Mouse (Mus musculus): Measurements from ENCODE around the gene Tle3. TPM values are rescaled to one million over a fixed set of nuclear protein-coding genes. Genes with fewer than 3 reads are reported as not detected.

Gene Tle3
- polyA plus RNA-seq, 1 experiment from 2014 or later, result 6.4 TPM

- H3K4me3 ChIP-seq (ENCODE audit: control insufficient read depth in 1 of 2, insufficient read depth in 1 of 2, low read depth in 1 of 2, low read length in 2 of 2), result no peak overlapping the region
- no peak for ATAC-seq (ENCODE audit: insufficient number of reproducible peaks, insufficient read depth, low FRiP score, low read depth)
- H3K9ac ChIP-seq (ENCODE audit: low read length), result no peak overlapping the region
- 92% methylated on average over 9 of the region's 9 CpGs for WGBS
- H3K36me3 ChIP-seq (ENCODE audit: control insufficient read depth, insufficient read depth, low read length), result peaks cover 51% of the 10 kb centered on the region
- peaks cover 0 to 6% of the 10 kb centered on the region in 2 experiments; a peak in 2 of 4 replicates for H3K4me1 ChIP-seq (ENCODE audit: control insufficient read depth in 2 of 2, insufficient read depth in 2 of 2, low read length in 2 of 2)
- H3K27ac ChIP-seq (replicated peaks in 1 of 2; ENCODE audit: control insufficient read depth in 1 of 2, insufficient read depth in 1 of 2, low read depth in 2 of 2, low read length in 2 of 2), result no peak overlapping the region
- H3K9me3 ChIP-seq (ENCODE audit: control insufficient read depth, low read length), result no peaks in the 10 kb centered on the region
- peaks cover 97% of the 10 kb centered on the region for H3K27me3 ChIP-seq (ENCODE audit: control insufficient read depth, insufficient read depth, low read length)
- no peak overlapping the region for H3K4me2 ChIP-seq (ENCODE audit: low read length)
Measured at GRCm38 (mm10) chr9:61398160-61398559, 26.0 kb downstream of the Tle3 start.

- Histone ChIP-seq H3K36me3 (ENCODE audit: control insufficient read depth, insufficient read depth, low read length) (peaks cover 39% of the 10 kb centered on the region), H3K27ac (replicated peaks in 1 of 2; ENCODE audit: control insufficient read depth in 1 of 2, insufficient read depth in 1 of 2, low read depth in 2 of 2, low read length in 2 of 2) (no peak overlapping the region), H3K27me3 (ENCODE audit: control insufficient read depth, insufficient read depth, low read length) (peaks cover 93% of the 10 kb centered on the region), H3K9me3 (ENCODE audit: control insufficient read depth, low read length) (no peaks in the 10 kb centered on the region), H3K4me3 (ENCODE audit: control insufficient read depth in 1 of 2, insufficient read depth in 1 of 2, low read depth in 1 of 2, low read length in 2 of 2) (no peak overlapping the region), H3K4me2 (ENCODE audit: low read length) (no peak overlapping the region), H3K9ac (ENCODE audit: low read length) (no peak overlapping the region), H3K4me1 (ENCODE audit: control insufficient read depth in 2 of 2, insufficient read depth in 2 of 2, low read length in 2 of 2) (peaks cover 6 to 15% of the 10 kb centered on the region in 2 experiments; a peak in 3 of 4 replicates)
- no peak for ATAC-seq (ENCODE audit: insufficient number of reproducible peaks, insufficient read depth, low FRiP score, low read depth)
- WGBS, result 94% methylated on average over 7 of the region's 7 CpGs
Measured at GRCm38 (mm10) chr9:61400132-61400531, 28.0 kb downstream of the Tle3 start.

GRCm38 (mm10) chr9:61401664-61402063 lies 29.5 kb downstream of the Tle3 start:
- Histone ChIP-seq H3K4me1 (ENCODE audit: control insufficient read depth in 2 of 2, insufficient read depth in 2 of 2, low read length in 2 of 2) (peaks cover 6 to 15% of the 10 kb centered on the region in 2 experiments; a peak in 3 of 4 replicates), H3K9ac (ENCODE audit: low read length) (no peak overlapping the region), H3K36me3 (ENCODE audit: control insufficient read depth, insufficient read depth, low read length) (peaks cover 34% of the 10 kb centered on the region), H3K4me3 (ENCODE audit: control insufficient read depth in 1 of 2, insufficient read depth in 1 of 2, low read depth in 1 of 2, low read length in 2 of 2) (no peak overlapping the region), H3K27ac (replicated peaks in 1 of 2; ENCODE audit: control insufficient read depth in 1 of 2, insufficient read depth in 1 of 2, low read depth in 2 of 2, low read length in 2 of 2) (no peak overlapping the region), H3K9me3 (ENCODE audit: control insufficient read depth, low read length) (no peaks in the 10 kb centered on the region), H3K4me2 (ENCODE audit: low read length) (no peak overlapping the region), H3K27me3 (ENCODE audit: control insufficient read depth, insufficient read depth, low read length) (peaks cover 90% of the 10 kb centered on the region)
- 70% methylated on average over 9 of the region's 9 CpGs for WGBS
- no peak for ATAC-seq (ENCODE audit: insufficient number of reproducible peaks, insufficient read depth, low FRiP score, low read depth)

GRCm38 (mm10) chr9:61402268-61402667 lies 30.1 kb downstream of the Tle3 start:
- Histone ChIP-seq H3K4me2 (ENCODE audit: low read length) (no peak overlapping the region), H3K36me3 (ENCODE audit: control insufficient read depth, insufficient read depth, low read length) (peaks cover 40% of the 10 kb centered on the region), H3K9me3 (ENCODE audit: control insufficient read depth, low read length) (no peaks in the 10 kb centered on the region), H3K4me1 (ENCODE audit: control insufficient read depth in 2 of 2, insufficient read depth in 2 of 2, low read length in 2 of 2) (peaks cover 6 to 15% of the 10 kb centered on the region in 2 experiments; a peak in 3 of 4 replicates), H3K9ac (ENCODE audit: low read length) (no peak overlapping the region), H3K27ac (replicated peaks in 1 of 2; ENCODE audit: control insufficient read depth in 1 of 2, insufficient read depth in 1 of 2, low read depth in 2 of 2, low read length in 2 of 2) (no peak overlapping the region), H3K27me3 (ENCODE audit: control insufficient read depth, insufficient read depth, low read length) (peaks cover 91% of the 10 kb centered on the region), H3K4me3 (ENCODE audit: control insufficient read depth in 1 of 2, insufficient read depth in 1 of 2, low read depth in 1 of 2, low read length in 2 of 2) (no peak overlapping the region)
- no peak for ATAC-seq (ENCODE audit: insufficient number of reproducible peaks, insufficient read depth, low FRiP score, low read depth)
- 80% methylated on average over 4 of the region's 4 CpGs for WGBS

GRCm38 (mm10) chr9:61402716-61403115 lies 30.6 kb downstream of the Tle3 start:
- 83% methylated on average over 5 of the region's 5 CpGs for WGBS
- no peak overlapping the region for H3K4me2 ChIP-seq (ENCODE audit: low read length)
- peaks cover 90% of the 10 kb centered on the region for H3K27me3 ChIP-seq (ENCODE audit: control insufficient read depth, insufficient read depth, low read length)
- ATAC-seq (ENCODE audit: insufficient number of reproducible peaks, insufficient read depth, low FRiP score, low read depth), result no peak
- H3K27ac ChIP-seq (replicated peaks in 1 of 2; ENCODE audit: control insufficient read depth in 1 of 2, insufficient read depth in 1 of 2, low read depth in 2 of 2, low read length in 2 of 2), result no peak overlapping the region
- H3K36me3 ChIP-seq (ENCODE audit: control insufficient read depth, insufficient read depth, low read length), result peaks cover 45% of the 10 kb centered on the region
- H3K9ac ChIP-seq (ENCODE audit: low read length), result no peak overlapping the region
- no peaks in the 10 kb centered on the region for H3K9me3 ChIP-seq (ENCODE audit: control insufficient read depth, low read length)
- H3K4me1 ChIP-seq (ENCODE audit: control insufficient read depth in 2 of 2, insufficient read depth in 2 of 2, low read length in 2 of 2), result peaks cover 6 to 15% of the 10 kb centered on the region in 2 experiments; a peak in 3 of 4 replicates
- H3K4me3 ChIP-seq (ENCODE audit: control insufficient read depth in 1 of 2, insufficient read depth in 1 of 2, low read depth in 1 of 2, low read length in 2 of 2), result no peak overlapping the region

GRCm38 (mm10) chr9:61403866-61404614 lies 31.9 kb downstream of the Tle3 start:
- ATAC-seq (ENCODE audit: insufficient number of reproducible peaks, insufficient read depth, low FRiP score, low read depth), result no peak
- H3K36me3 ChIP-seq (ENCODE audit: control insufficient read depth, insufficient read depth, low read length), result peaks cover 49% of the 10 kb centered on the region
- WGBS, result 72% methylated on average over 16 of the region's 16 CpGs
- peaks cover 85% of the 10 kb centered on the region for H3K27me3 ChIP-seq (ENCODE audit: control insufficient read depth, insufficient read depth, low read length)
- no peak overlapping the region for H3K4me2 ChIP-seq (ENCODE audit: low read length)
- H3K9ac ChIP-seq (ENCODE audit: low read length), result no peak overlapping the region
- peaks cover 6 to 15% of the 10 kb centered on the region in 2 experiments; a peak in 3 of 4 replicates for H3K4me1 ChIP-seq (ENCODE audit: control insufficient read depth in 2 of 2, insufficient read depth in 2 of 2, low read length in 2 of 2)
- no peaks in the 10 kb centered on the region for H3K9me3 ChIP-seq (ENCODE audit: control insufficient read depth, low read length)
- H3K4me3 ChIP-seq (ENCODE audit: control insufficient read depth in 1 of 2, insufficient read depth in 1 of 2, low read depth in 1 of 2, low read length in 2 of 2), result no peak overlapping the region
- H3K27ac ChIP-seq (replicated peaks in 1 of 2; ENCODE audit: control insufficient read depth in 1 of 2, insufficient read depth in 1 of 2, low read depth in 2 of 2, low read length in 2 of 2), result no peak overlapping the region

- H3K4me1 ChIP-seq (ENCODE audit: control insufficient read depth in 2 of 2, insufficient read depth in 2 of 2, low read length in 2 of 2), result peaks cover 6 to 15% of the 10 kb centered on the region in 2 experiments; a peak in 3 of 4 replicates
- ATAC-seq (ENCODE audit: insufficient number of reproducible peaks, insufficient read depth, low FRiP score, low read depth), result no peak
- H3K27ac ChIP-seq (replicated peaks in 1 of 2; ENCODE audit: control insufficient read depth in 1 of 2, insufficient read depth in 1 of 2, low read depth in 2 of 2, low read length in 2 of 2), result no peak overlapping the region
- no peaks in the 10 kb centered on the region for H3K9me3 ChIP-seq (ENCODE audit: control insufficient read depth, low read length)
- H3K4me3 ChIP-seq (ENCODE audit: control insufficient read depth in 1 of 2, insufficient read depth in 1 of 2, low read depth in 1 of 2, low read length in 2 of 2), result no peak overlapping the region
- H3K36me3 ChIP-seq (ENCODE audit: control insufficient read depth, insufficient read depth, low read length), result peaks cover 49% of the 10 kb centered on the region
- peaks cover 81% of the 10 kb centered on the region for H3K27me3 ChIP-seq (ENCODE audit: control insufficient read depth, insufficient read depth, low read length)
- 63% methylated on average over 3 of the region's 3 CpGs for WGBS
- no peak overlapping the region for H3K9ac ChIP-seq (ENCODE audit: low read length)
- no peak overlapping the region for H3K4me2 ChIP-seq (ENCODE audit: low read length)
Measured at GRCm38 (mm10) chr9:61404615-61404980, 32.4 kb downstream of the Tle3 start.
